Mouse (Mus musculus) macrophage (primary cell): ENCODE data around the gene Spon1. TPM values are rescaled to one million over a fixed set of nuclear protein-coding genes. Genes with fewer than 3 reads are reported as not detected.

ENCODE experiments used
- H3K27ac ChIP-seq: fragments of 350-480 bp; formaldehyde crosslinking; 2 replicates; pipeline ENCODE4 v1.9.0; 2021
- H3K36me3 ChIP-seq: fragments of 350-480 bp; formaldehyde crosslinking; 2 replicates; pipeline ENCODE4 v1.9.0; 2021; ENCODE audit errors: inconsistent target
- H3K4me3 ChIP-seq: fragments of 350-480 bp; formaldehyde crosslinking; 2 replicates; pipeline ENCODE4 v1.9.0; 2021; ENCODE audit errors: inconsistent target
- H3K79me2 ChIP-seq: fragments of 350-480 bp; formaldehyde crosslinking; 2 replicates; pipeline ENCODE4 v1.9.0; 2021; ENCODE audit errors: inconsistent target
- WGBS: methylation state at CpG from one replicate; pipeline ENCODE4 v1.1.7; 2026; ENCODE audit warnings: inconsistent platforms; ENCODE audit not compliant: missing documents; 5-methylcytosine and 5-hydroxymethylcytosine counted together
- polyA plus RNA-seq: library from polyadenylated mRNA; stranded (reverse); fragments of 250-400 nt; gene quantifications from 3 replicates; pipeline ENCODE4 v1.2.4, GENCODE M21; 2018; ENCODE audit warnings: inconsistent platforms

Gene Spon1
- polyA plus RNA-seq, 1 experiment from 2014 or later: not detected

DNA sequence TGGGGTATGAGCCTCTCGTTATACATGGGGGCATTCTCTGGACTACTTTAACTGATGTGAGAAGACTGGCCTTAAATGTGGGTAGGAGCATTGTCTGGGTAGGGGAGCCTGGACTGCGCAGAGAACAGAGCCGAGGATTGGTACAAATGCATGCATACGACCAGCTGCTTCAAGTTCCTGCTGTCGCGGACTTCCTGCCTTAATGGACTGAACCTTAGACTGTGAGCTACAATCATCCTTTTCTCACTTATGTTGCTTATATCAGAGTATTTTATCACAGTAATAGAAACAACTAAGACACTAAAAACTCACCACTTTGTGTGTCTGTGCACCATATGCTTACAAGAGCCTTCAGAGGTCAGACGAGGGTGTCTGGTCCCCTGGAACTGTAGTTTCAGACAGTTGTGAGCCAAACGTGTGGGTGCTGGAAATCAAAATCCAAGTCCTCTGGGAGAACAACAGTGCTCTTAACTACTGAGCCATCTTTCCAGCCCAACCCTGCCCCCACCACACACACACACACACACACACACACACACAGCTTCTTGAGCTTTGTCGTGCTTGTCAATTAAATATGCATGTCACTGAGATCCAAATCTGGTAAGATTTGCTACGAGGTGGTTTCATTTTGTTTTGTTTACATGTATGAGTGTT is 325.2 kb downstream of the Spon1 start:
- 87% methylated on average over 10 of the region's 10 CpGs for WGBS
- no peak overlapping the region for H3K27ac ChIP-seq
- H3K79me2 ChIP-seq: no peaks in the 10 kb centered on the region

More for the DNA sequence above, 325.2 kb downstream of the Spon1 start:
- H3K36me3 ChIP-seq: no peaks in the 10 kb centered on the region
- H3K4me3 ChIP-seq: no peak overlapping the region
